Mouse (Mus musculus) limb, embryonic 10.5 days (tissue): Measurements from ENCODE around the gene Cpm. TPM values are rescaled to one million over a fixed set of nuclear protein-coding genes. Genes with fewer than 3 reads are reported as not detected.
A peak's percentile ranks its signal among the peaks of the same experiment; 100 is the strongest.

ENCODE experiments used
- DNase-seq: peaks from one replicate; pipeline ENCODE4 v3.0.0-alpha.2; 2017; ENCODE audit warnings: low spot score
- H3K27ac ChIP-seq: fragments of 300-500 bp; sonication (generic); 2 replicates; pipeline ENCODE4 v1.5.1; 2016; ENCODE audit warnings: mild to moderate bottlenecking
- H3K27me3 ChIP-seq: fragments of 300-500 bp; sonication (generic); 2 replicates; pipeline ENCODE4 v1.6.1; 2016; ENCODE audit warnings: low read depth, mild to moderate bottlenecking; ENCODE audit not compliant: poor library complexity, severe bottlenecking
- H3K36me3 ChIP-seq: fragments of 300-500 bp; sonication (generic); 2 replicates; pipeline ENCODE4 v1.6.1; 2016; ENCODE audit warnings: mild to moderate bottlenecking, moderate library complexity
- H3K4me1 ChIP-seq: fragments of 300-500 bp; sonication (generic); 2 replicates; pipeline ENCODE4 v1.6.1; 2016
- H3K4me3 ChIP-seq: fragments of 300-500 bp; sonication (generic); 2 replicates; pipeline ENCODE4 v1.5.1; 2016; ENCODE audit warnings: mild to moderate bottlenecking, moderate library complexity
- H3K9me3 ChIP-seq: fragments of 300-500 bp; sonication (generic); replicated peaks from 2 replicates; pipeline ENCODE4 v1.6.1; 2016; ENCODE audit warnings: mild to moderate bottlenecking
- WGBS: fragments of 180-500 bp; shearing (Covaris S2); methylation state at CpG from one replicate; pipeline ENCODE4 v1.1.7; 2016; 5-methylcytosine and 5-hydroxymethylcytosine counted together
- polyA plus RNA-seq: library from polyadenylated mRNA; unstranded; fragments of >200 nt; fragmentation: Nextera tagmentation; extraction: Ambion mirVana; gene quantifications from 2 replicates; pipeline ENCODE4 v1.2.1, GENCODE M21; 2016

The Cpm gene
- polyA plus RNA-seq, 1 experiment from 2014 or later = 31.5 TPM

- no peak overlapping the region for H3K27ac ChIP-seq
- no peak overlapping the region for H3K4me3 ChIP-seq
- peak; percentile 50 for DNase-seq
- H3K36me3 ChIP-seq = no peaks in the 10 kb centered on the region
- 17% methylated on average over 4 of the region's 4 CpGs for WGBS
- H3K9me3 ChIP-seq = no peaks in the 10 kb centered on the region
- H3K4me1 ChIP-seq = peaks cover 16% of the 10 kb centered on the region
- H3K27me3 ChIP-seq = no peaks in the 10 kb centered on the region
Observed at GRCm38 (mm10) chr10:117717583-117717982, 88.3 kb downstream of the Cpm start.

- H3K4me3 ChIP-seq = no peak overlapping the region
- no peaks in the 10 kb centered on the region for H3K36me3 ChIP-seq
- H3K27ac ChIP-seq = peak overlapping the region; percentile 30; the same call in 1 of the 2 replicates
- no peak for DNase-seq
- peaks cover 16% of the 10 kb centered on the region for H3K4me1 ChIP-seq
- 65% methylated on average over 19 of the region's 19 CpGs for WGBS
- H3K9me3 ChIP-seq = no peaks in the 10 kb centered on the region
- H3K27me3 ChIP-seq = no peaks in the 10 kb centered on the region
Observed at GRCm38 (mm10) chr10:117718161-117719119, 89.1 kb downstream of the Cpm start.

GRCm38 (mm10) chr10:117724136-117724718, 94.9 kb downstream of the Cpm start:
- no peak for DNase-seq
- Histone ChIP-seq H3K27me3 (no peaks in the 10 kb centered on the region), H3K36me3 (no peaks in the 10 kb centered on the region), H3K4me1 (no peaks in the 10 kb centered on the region), H3K9me3 (no peaks in the 10 kb centered on the region), H3K4me3 (no peak overlapping the region), H3K27ac (no peak overlapping the region)
- 78% methylated on average over 5 of the region's 5 CpGs for WGBS

GRCm38 (mm10) chr10:117724804-117725361, 95.6 kb downstream of the Cpm start:
- Histone ChIP-seq H3K9me3 (no peaks in the 10 kb centered on the region), H3K27ac (no peak overlapping the region), H3K4me1 (no peaks in the 10 kb centered on the region), H3K27me3 (no peaks in the 10 kb centered on the region), H3K36me3 (no peaks in the 10 kb centered on the region), H3K4me3 (no peak overlapping the region)
- DNase-seq = no peak
- whole genome bisulfite sequencing = 95% methylated on average over 3 of the region's 3 CpGs

- H3K27ac ChIP-seq = no peak overlapping the region
- WGBS = 78% methylated on average over 7 of the region's 7 CpGs
- no peaks in the 10 kb centered on the region for H3K9me3 ChIP-seq
- H3K36me3 ChIP-seq = no peaks in the 10 kb centered on the region
- no peak overlapping the region for H3K4me3 ChIP-seq
- no peaks in the 10 kb centered on the region for H3K27me3 ChIP-seq
- no peaks in the 10 kb centered on the region for H3K4me1 ChIP-seq
- DNase-seq = no peak
Observed at GRCm38 (mm10) chr10:117725671-117726070, 96.4 kb downstream of the Cpm start.

- Histone ChIP-seq H3K36me3 (no peaks in the 10 kb centered on the region), H3K9me3 (no peaks in the 10 kb centered on the region), H3K4me3 (no peak overlapping the region), H3K27me3 (no peaks in the 10 kb centered on the region), H3K4me1 (no peaks in the 10 kb centered on the region), H3K27ac (no peak overlapping the region)
- DNase-seq = no peak
- WGBS = 91% methylated on average over 4 of the region's 4 CpGs
Observed at GRCm38 (mm10) chr10:117726350-117726749, 97.0 kb downstream of the Cpm start.

- no peaks in the 10 kb centered on the region for H3K9me3 ChIP-seq
- H3K27ac ChIP-seq = no peak overlapping the region
- H3K27me3 ChIP-seq = no peaks in the 10 kb centered on the region
- 95% methylated on average over 4 of the region's 4 CpGs for WGBS
- H3K4me3 ChIP-seq = no peak overlapping the region
- DNase-seq = no peak
- H3K36me3 ChIP-seq = no peaks in the 10 kb centered on the region
- H3K4me1 ChIP-seq = no peaks in the 10 kb centered on the region
Observed at GRCm38 (mm10) chr10:117726888-117727385, 97.6 kb downstream of the Cpm start.

- DNase-seq = no peak
- no peak overlapping the region for H3K27ac ChIP-seq
- no peak overlapping the region for H3K4me3 ChIP-seq
- H3K27me3 ChIP-seq = no peaks in the 10 kb centered on the region
- no peaks in the 10 kb centered on the region for H3K36me3 ChIP-seq
- 90% methylated on average over 9 of the region's 9 CpGs for WGBS
- H3K9me3 ChIP-seq = no peaks in the 10 kb centered on the region
- no peaks in the 10 kb centered on the region for H3K4me1 ChIP-seq
Observed at GRCm38 (mm10) chr10:117727518-117728110, 98.3 kb downstream of the Cpm start.

GRCm38 (mm10) chr10:117728574-117728973, 99.3 kb downstream of the Cpm start:
- Histone ChIP-seq H3K9me3 (no peaks in the 10 kb centered on the region), H3K27me3 (no peaks in the 10 kb centered on the region), H3K4me1 (no peaks in the 10 kb centered on the region), H3K4me3 (no peak overlapping the region), H3K36me3 (0 out of 2 replicates have a peak, but pooled peaks cover 3% of the 10 kb centered on the region), H3K27ac (no peak overlapping the region)
- DNase-seq = no peak
- 90% methylated on average over 5 of the region's 5 CpGs for WGBS

- 0 out of 2 replicates have a peak, but pooled peaks cover 3% of the 10 kb centered on the region for H3K36me3 ChIP-seq
- 78% methylated on average over 11 of the region's 11 CpGs for WGBS
- no peaks in the 10 kb centered on the region for H3K9me3 ChIP-seq
- H3K27ac ChIP-seq = no peak overlapping the region
- no peak overlapping the region for H3K4me3 ChIP-seq
- no peak for DNase-seq
- H3K27me3 ChIP-seq = no peaks in the 10 kb centered on the region
- H3K4me1 ChIP-seq = no peaks in the 10 kb centered on the region
Observed at GRCm38 (mm10) chr10:117729139-117729814, 100.0 kb downstream of the Cpm start.

- H3K4me1 ChIP-seq = no peaks in the 10 kb centered on the region
- 0 out of 2 replicates have a peak, but pooled peaks cover 4% of the 10 kb centered on the region for H3K36me3 ChIP-seq
- H3K27me3 ChIP-seq = no peaks in the 10 kb centered on the region
- no peak overlapping the region for H3K27ac ChIP-seq
- no peak for DNase-seq
- H3K4me3 ChIP-seq = no peak overlapping the region
- H3K9me3 ChIP-seq = no peaks in the 10 kb centered on the region
- 95% methylated on average over 7 of the region's 7 CpGs for WGBS
Observed at GRCm38 (mm10) chr10:117730140-117730539, 100.8 kb downstream of the Cpm start.

GRCm38 (mm10) chr10:117730637-117731203, 101.4 kb downstream of the Cpm start:
- Histone ChIP-seq H3K4me3 (no peak overlapping the region), H3K9me3 (no peaks in the 10 kb centered on the region)
- no peak for DNase-seq

More at GRCm38 (mm10) chr10:117730637-117731203, 101.4 kb downstream of the Cpm start:
- no peak overlapping the region for H3K27ac ChIP-seq
- WGBS = 95% methylated on average over 12 of the region's 12 CpGs
- no peaks in the 10 kb centered on the region for H3K27me3 ChIP-seq
- H3K36me3 ChIP-seq = 0 out of 2 replicates have a peak, but pooled peaks cover 7% of the 10 kb centered on the region
- H3K4me1 ChIP-seq = no peaks in the 10 kb centered on the region
